Mouse (Mus musculus): ENCODE results near the gene Vmn1r79.
"Not testable (repeated sequence)": the region's sequence is repeated elsewhere in the genome, so short reads cannot be mapped to it uniquely, and the experiment has no call there.

The Vmn1r79 gene

GRCm38 (mm10) chr7:12170979-12171378 is at the start of gene Vmn1r79:
Gene Vmn1r79 (plus strand): TSS chr7:12171279.
- DNase-seq (ENCODE audit: low spot score): not testable (repeated sequence)

GRCm38 (mm10) chr7:12149957-12150356 is 21.1 kb upstream of the Vmn1r79 start, which contains the start of gene Vmn1r78:
Gene Vmn1r78 (plus strand): TSS chr7:12150257.
- no peak for DNase-seq (ENCODE audit: low spot score)

- not testable (repeated sequence) for DNase-seq (ENCODE audit: low spot score)
These were observed 14.6 kb upstream of the Vmn1r79 start for GRCm38 (mm10) chr7:12156463-12156862.

- not testable (repeated sequence) for DNase-seq (ENCODE audit: low spot score)
These were observed 1.8 kb downstream of the Vmn1r79 start for GRCm38 (mm10) chr7:12172926-12173325.

- no peak for DNase-seq (ENCODE audit: low spot score)
These were observed 17.9 kb downstream of the Vmn1r79 start, which contains the start of gene Vmn1r80 for GRCm38 (mm10) chr7:12188986-12189385. Gene Vmn1r80 (plus strand): TSS chr7:12189286.

GRCm38 (mm10) chr7:12204141-12204540 is 33.1 kb downstream of the Vmn1r79 start:
- no peak for DNase-seq (ENCODE audit: low spot score)
